Mouse (Mus musculus): ENCODE measurements around the gene Soga3. TPM values are rescaled to one million over a fixed set of nuclear protein-coding genes. Genes with fewer than 3 reads are reported as not detected.

Gene Soga3
- total RNA-seq, 2 experiments from 2014 or later = 176 to 178 TPM

- Histone ChIP-seq H3K4me3 (no peak overlapping the region), H3K27ac (peak overlapping the region; percentile 72)
- TF ChIP-seq CTCF (conservative IDR thresholded peaks at IDR 0.05) = no peak
- peak in 1 of 2 experiments; percentile 31 for DNase-seq (ENCODE audit: low spot score in 2 of 2)
Observed at GRCm38 (mm10) chr10:29176881-29177280, 33.2 kb downstream of the Soga3 start.

- TF ChIP-seq CTCF (conservative IDR thresholded peaks at IDR 0.05) = no peak
- H3K27ac ChIP-seq = peak overlapping the region; percentile 72; the same call in 1 of the 2 replicates
- DNase-seq (ENCODE audit: low spot score in 2 of 2) = peak; percentile 50 to 62
- H3K4me3 ChIP-seq = no peak overlapping the region
Observed at GRCm38 (mm10) chr10:29178003-29178402, 34.4 kb downstream of the Soga3 start.

GRCm38 (mm10) chr10:29180210-29180609, 36.6 kb downstream of the Soga3 start:
- DNase-seq (ENCODE audit: low spot score in 2 of 2) = no peak
- H3K4me3 ChIP-seq = no peak overlapping the region
- no peak for TF ChIP-seq CTCF (conservative IDR thresholded peaks at IDR 0.05)
- H3K27ac ChIP-seq = peak overlapping the region; percentile 46; the same call in 1 of the 2 replicates

GRCm38 (mm10) chr10:29181046-29181445, 37.4 kb downstream of the Soga3 start:
- Histone ChIP-seq H3K27ac (peak overlapping the region; percentile 49), H3K4me3 (no peak overlapping the region)
- TF ChIP-seq CTCF (conservative IDR thresholded peaks at IDR 0.05) = no peak
- no peak for DNase-seq (ENCODE audit: low spot score in 2 of 2)

- Histone ChIP-seq H3K27ac (peak overlapping the region; percentile 67; the same call in 1 of the 2 replicates), H3K4me3 (no peak overlapping the region)
- no peak for DNase-seq (ENCODE audit: low spot score in 2 of 2)
- no peak for TF ChIP-seq CTCF (conservative IDR thresholded peaks at IDR 0.05)
Observed at GRCm38 (mm10) chr10:29193769-29194168, 50.1 kb downstream of the Soga3 start.

GRCm38 (mm10) chr10:29196811-29197210, 53.2 kb downstream of the Soga3 start:
- no peak for TF ChIP-seq CTCF (conservative IDR thresholded peaks at IDR 0.05)
- Histone ChIP-seq H3K27ac (no peak overlapping the region), H3K4me3 (no peak overlapping the region)
- DNase-seq (ENCODE audit: low spot score in 2 of 2) = no peak

GRCm38 (mm10) chr10:29198642-29199041, 55.0 kb downstream of the Soga3 start, which contains the start of gene Gm49353:
Gene Gm49353, plus strand, starts transcription at chr10:29198954.
- DNase-seq (ENCODE audit: low spot score in 2 of 2) = no peak
- peak within 1 kb of the TSS; percentile 63 for H3K27ac ChIP-seq
- TF ChIP-seq CTCF (conservative IDR thresholded peaks at IDR 0.05) = no peak

GRCm38 (mm10) chr10:29199835-29200234, 56.2 kb downstream of the Soga3 start:
- TF ChIP-seq CTCF (conservative IDR thresholded peaks at IDR 0.05) = 0 out of 2 replicates have a peak, but pooled peaks have one; percentile 10
- Histone ChIP-seq H3K4me3 (no peak overlapping the region), H3K27ac (no peak overlapping the region)
- DNase-seq (ENCODE audit: low spot score in 2 of 2) = no peak

More at GRCm38 (mm10) chr10:29198642-29199041, 55.0 kb downstream of the Soga3 start, which contains the start of gene Gm49353:
- H3K4me3 ChIP-seq = no peak within 1 kb of the TSS

GRCm38 (mm10) chr10:29200609-29201008, 57.0 kb downstream of the Soga3 start:
- no peak overlapping the region for H3K27ac ChIP-seq
- no peak for DNase-seq (ENCODE audit: low spot score in 2 of 2)
- no peak overlapping the region for H3K4me3 ChIP-seq
- no peak for TF ChIP-seq CTCF (conservative IDR thresholded peaks at IDR 0.05)

- DNase-seq (ENCODE audit: low spot score in 2 of 2) = peak in 1 of 2 experiments; percentile 46
- TF ChIP-seq CTCF (conservative IDR thresholded peaks at IDR 0.05) = peak; percentile 96
- no peak overlapping the region for H3K4me3 ChIP-seq
- no peak overlapping the region for H3K27ac ChIP-seq
Observed at GRCm38 (mm10) chr10:29206730-29207129, 63.1 kb downstream of the Soga3 start.

- DNase-seq (ENCODE audit: low spot score in 2 of 2) = no peak
- TF ChIP-seq CTCF (conservative IDR thresholded peaks at IDR 0.05) = no peak
- H3K4me3 ChIP-seq = no peak overlapping the region
Observed at GRCm38 (mm10) chr10:29208735-29209134, 65.1 kb downstream of the Soga3 start.

GRCm38 (mm10) chr10:29211453-29211852, 67.8 kb downstream of the Soga3 start, which contains the start of gene 9330159F19Rik:
Gene 9330159F19Rik, plus strand, starts transcription at chr10:29211606.
- TF ChIP-seq CTCF (conservative IDR thresholded peaks at IDR 0.05) = no peak
- Histone ChIP-seq H3K27ac (peak within 1 kb of the TSS; percentile 78), H3K4me3 (peak within 1 kb of the TSS; percentile 51)
- DNase-seq (ENCODE audit: low spot score in 2 of 2) = peak; percentile 52 to 55

More at GRCm38 (mm10) chr10:29208735-29209134, 65.1 kb downstream of the Soga3 start:
- no peak overlapping the region for H3K27ac ChIP-seq

GRCm38 (mm10) chr10:29213534-29214100, 70.0 kb downstream of the Soga3 start:
- H3K27ac ChIP-seq = peak overlapping the region; percentile 78
- no peak for TF ChIP-seq CTCF (conservative IDR thresholded peaks at IDR 0.05)
- peak overlapping the region; percentile 51 for H3K4me3 ChIP-seq
- peak; percentile 43 to 66 for DNase-seq (ENCODE audit: low spot score in 2 of 2)

GRCm38 (mm10) chr10:29216957-29217356, 73.3 kb downstream of the Soga3 start:
- DNase-seq (ENCODE audit: low spot score in 2 of 2) = no peak

More at GRCm38 (mm10) chr10:29216957-29217356, 73.3 kb downstream of the Soga3 start:
- H3K4me3 ChIP-seq = no peak overlapping the region
- no peak for TF ChIP-seq CTCF (conservative IDR thresholded peaks at IDR 0.05)
- no peak overlapping the region for H3K27ac ChIP-seq

All from layer of hippocampus, adult 2 months (tissue).